Mouse (Mus musculus) E14TG2a.4 (cell line): ENCODE results near the gene Thsd7a.

Source experiments
- H3K27me3 ChIP-seq: 2 replicates; pipeline ENCODE4 v1.6.1; 2014; ENCODE audit warnings: low read length, control low read depth; ENCODE audit not compliant: insufficient read depth
- H3K36me3 ChIP-seq: 2 replicates; pipeline ENCODE4 v1.6.1; 2014; ENCODE audit warnings: low read length, control low read depth; ENCODE audit not compliant: insufficient read depth
- H3K4me1 ChIP-seq: replicated peaks from 2 replicates; pipeline ENCODE4 v1.6.1; 2014; ENCODE audit warnings: low read depth, low read length, control low read depth
- H3K4me3 ChIP-seq: replicated peaks from 2 replicates; pipeline ENCODE4 v1.5.1; 2014; ENCODE audit warnings: mild to moderate bottlenecking, low read length
- H3K9me3 ChIP-seq: 2 replicates; pipeline ENCODE4 v1.6.1; 2014; ENCODE audit warnings: low read length, control low read depth
- CTCF ChIP-seq: conservative IDR thresholded peaks from 2 replicates; pipeline ENCODE4 v1.5.1; 2014; ENCODE audit warnings: low read length
- NANOG ChIP-seq: IDR thresholded peaks from 2 replicates; pipeline ENCODE4 v1.6.1; 2014; ENCODE audit warnings: borderline replicate concordance, low read length, mixed read lengths
- POU5F1 ChIP-seq: IDR thresholded peaks from 2 replicates; pipeline ENCODE4 v1.6.1; 2014; ENCODE audit warnings: low read length, borderline replicate concordance

Thsd7a gene

GRCm38 (mm10) chr6:12336590-12337584, 412.3 kb downstream of the Thsd7a start:
- TF ChIP-seq POU5F1: no peak
- TF ChIP-seq CTCF: no peak
- no peak for TF ChIP-seq NANOG
- no peak overlapping the region for H3K4me3 ChIP-seq
- H3K9me3 ChIP-seq: no peaks in the 10 kb centered on the region
- no peaks in the 10 kb centered on the region for H3K4me1 ChIP-seq
- H3K27me3 ChIP-seq: no peaks in the 10 kb centered on the region
- H3K36me3 ChIP-seq: no peaks in the 10 kb centered on the region

- Histone ChIP-seq H3K4me3 (no peak overlapping the region), H3K4me1 (no peaks in the 10 kb centered on the region), H3K36me3 (no peaks in the 10 kb centered on the region), H3K27me3 (no peaks in the 10 kb centered on the region), H3K9me3 (no peaks in the 10 kb centered on the region)
- peak; percentile 36; the same call in 1 of the 2 replicates for TF ChIP-seq CTCF
- no peak for TF ChIP-seq NANOG
Observed at GRCm38 (mm10) chr6:12315070-12315909, 433.9 kb downstream of the Thsd7a start.

GRCm38 (mm10) chr6:12307502-12307901, 441.7 kb downstream of the Thsd7a start:
- Histone ChIP-seq H3K9me3 (peaks cover 9% of the 10 kb centered on the region), H3K4me1 (no peaks in the 10 kb centered on the region), H3K27me3 (no peaks in the 10 kb centered on the region), H3K36me3 (no peaks in the 10 kb centered on the region), H3K4me3 (no peak overlapping the region)
- TF ChIP-seq CTCF: no peak
- no peak for TF ChIP-seq NANOG
- TF ChIP-seq POU5F1: no peak

GRCm38 (mm10) chr6:12262641-12263400, 486.4 kb downstream of the Thsd7a start:
- H3K4me1 ChIP-seq: peaks cover 7% of the 10 kb centered on the region

More at GRCm38 (mm10) chr6:12262641-12263400, 486.4 kb downstream of the Thsd7a start:
- no peak for TF ChIP-seq NANOG
- TF ChIP-seq CTCF: no peak
- no peak for TF ChIP-seq POU5F1
- H3K4me3 ChIP-seq: peak overlapping the region; percentile 32; the same call in 1 of the 2 replicates
- no peaks in the 10 kb centered on the region for H3K27me3 ChIP-seq
- no peaks in the 10 kb centered on the region for H3K9me3 ChIP-seq
- no peaks in the 10 kb centered on the region for H3K36me3 ChIP-seq
